ENCODE assay signal across 14 mouse cellular contexts in the genomic region with DNA sequence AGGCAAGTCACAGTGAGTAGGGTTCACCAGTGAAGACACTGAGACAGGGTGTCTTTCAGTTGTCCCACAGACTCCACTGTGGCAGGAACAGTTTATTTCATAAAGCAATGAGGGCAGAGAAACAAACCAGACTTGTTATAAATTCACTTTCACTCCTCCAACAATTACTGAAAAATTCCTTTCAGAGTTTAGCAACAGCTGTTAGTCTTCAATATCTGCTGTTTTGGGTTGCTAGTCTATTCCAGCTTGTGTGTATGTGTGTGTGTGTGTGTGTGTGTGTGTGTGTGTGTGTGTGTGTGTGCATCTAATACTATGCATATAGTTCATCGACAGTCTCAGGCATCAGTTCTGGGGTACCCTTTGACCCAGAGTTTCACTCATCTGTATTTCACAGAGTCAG. TPM values are rescaled to one million over a fixed set of nuclear protein-coding genes. Genes with fewer than 3 reads are reported as not detected.
"Had no signal": no experiment of that assay in that cellular context is flagged by ENCODE, and none has a peak within 500 bp of the region (broad histone marks: within the 10 kb centered on the region; RNA-seq: fewer than 3 reads in every experiment).

No protein-coding gene starts in this region.

- ATAC-seq: hindbrain, postnatal 0 days; liver, embryonic 12.5 days had no signal

- H3K27ac ChIP-seq: hindbrain, embryonic 13.5 days; hindbrain, postnatal 0 days; limb, embryonic 15.5 days; liver, embryonic 12.5 days; midbrain, embryonic 10.5 days; neural tube, embryonic 15.5 days had no signal

- DNase-seq: kidney, adult 11 months; layer of hippocampus, adult 9-11 months; layer of hippocampus, postnatal 36 days; midbrain, embryonic 14.5 days; right cerebral cortex, adult 18-20 months; right cerebral cortex, postnatal 25 days; thymus, postnatal 4 days had no signal

- H3K36me3 ChIP-seq: hindbrain, embryonic 13.5 days; limb, embryonic 15.5 days; liver, embryonic 12.5 days; midbrain, embryonic 10.5 days; neural tube, embryonic 15.5 days had no signal

- H3K9ac ChIP-seq: hindbrain, embryonic 13.5 days; limb, embryonic 15.5 days; liver, embryonic 12.5 days; neural tube, embryonic 15.5 days had no signal

- H3K4me2 ChIP-seq: hindbrain, embryonic 13.5 days; limb, embryonic 15.5 days; liver, embryonic 12.5 days; neural tube, embryonic 15.5 days had no signal

- H3K27me3 ChIP-seq: hindbrain, embryonic 13.5 days; limb, embryonic 15.5 days; liver, embryonic 12.5 days; neural tube, embryonic 15.5 days had no signal

- H3K9me3 ChIP-seq: hindbrain, embryonic 13.5 days; limb, embryonic 15.5 days; liver, embryonic 12.5 days; midbrain, embryonic 10.5 days; neural tube, embryonic 15.5 days had no signal

- H3K4me3 ChIP-seq: hindbrain, embryonic 13.5 days; limb, embryonic 15.5 days; liver, embryonic 12.5 days; midbrain, embryonic 10.5 days; myocyte; neural tube, embryonic 15.5 days had no signal

- H3K4me1 ChIP-seq: hindbrain, embryonic 13.5 days; limb, embryonic 15.5 days; liver, embryonic 12.5 days; midbrain, embryonic 10.5 days; neural tube, embryonic 15.5 days had no signal

RNA-seq across cellular contexts. Expression of gene Musk, which starts 40.2 kb away (rescaled TPM):
- polyA plus RNA-seq: midbrain, embryonic 14.5 days had no signal
